Mouse (Mus musculus): ENCODE measurements around the gene Ppm1d. TPM values are rescaled to one million over a fixed set of nuclear protein-coding genes. Genes with fewer than 3 reads are reported as not detected.

Gene Ppm1d
- 10 to 100 TPM; 25.9 to 28.4 TPM for total RNA-seq (2023)

GRCm38 (mm10) chr11:85310713-85311574 lies at the start of gene Ppm1d:
Ppm1d (plus strand) TSS chr11:85311244.

GRCm38 (mm10) chr11:85352539-85353380 lies 41.7 kb downstream of the Ppm1d start, which contains the start of gene Bcas3:
Bcas3 (plus strand) TSS chr11:85353167.

Other genes starting within 250 kb of the Ppm1d start
- gene Usp32, start 171.1 kb upstream of the Ppm1d start, total RNA-seq (2023) = 10 to 100 TPM; 31.3 to 44.5 TPM
- gene 1700125H20Rik, start 140.8 kb upstream of the Ppm1d start, total RNA-seq (2023) = not detected
- gene Appbp2, start 76.1 kb upstream of the Ppm1d start, total RNA-seq (2023) = 10 to 100 TPM; 24.7 to 26.3 TPM
- gene Bcas3, start 41.9 kb downstream of the Ppm1d start, total RNA-seq (2023) = 10 to 100 TPM; 57.9 to 58.3 TPM

All from T-cell, adult 66 days (primary cell).